Mouse (Mus musculus): Measurements from ENCODE around the gene Ift80. TPM values are rescaled to one million over a fixed set of nuclear protein-coding genes. Genes with fewer than 3 reads are reported as not detected.

Gene Ift80
- polyA plus RNA-seq, 1 experiment from 2014 or later, result 22.1 TPM

MicroRNAs encoded within 50 kb of the gene (microRNA counts, 519-probe panel; counts per million panel counts)
- microRNA mmu-miR-15b, result 9,104 counts per million, percentile 92 among the panel's probes with 10 or more counts

Small RNAs within 50 kb of the gene (microRNA-seq; reads per million reads assigned to microRNA genes)
- gene Mir15b (2,311 reads per million, percentile 85 among the genes with 10 or more reads in this experiment), gene Mir16-2 (792 reads per million, percentile 77 among the genes with 10 or more reads in this experiment)

Other genes starting within 250 kb of the Ift80 start
- 5.1 and 7.0 TPM in 2 replicates for gene 1110032F04Rik, start 135.0 kb downstream of the Ift80 start, polyA plus RNA-seq (2014; fragmentation: Nextera tagmentation; extraction: Ambion mirVana)
- gene Smc4, start 168 bp upstream of the Ift80 start, polyA plus RNA-seq (2014; fragmentation: Nextera tagmentation; extraction: Ambion mirVana), result 189 and 208 TPM in 2 replicates
- 112 and 164 TPM in 2 replicates for gene Trim59, start 40.2 kb upstream of the Ift80 start, polyA plus RNA-seq (2014; fragmentation: Nextera tagmentation; extraction: Ambion mirVana)
- 27.6 and 41.6 TPM in 2 replicates for gene Kpna4, start 122.5 kb upstream of the Ift80 start, polyA plus RNA-seq (2014; fragmentation: Nextera tagmentation; extraction: Ambion mirVana)
- gene Arl14, start 217.8 kb upstream of the Ift80 start, polyA plus RNA-seq (2014; fragmentation: Nextera tagmentation; extraction: Ambion mirVana), result not detected in 2 replicates

Data from kidney, embryonic 14.5 days (tissue).